Mouse (Mus musculus): Measurements from ENCODE around the gene Patl1. TPM values are rescaled to one million over a fixed set of nuclear protein-coding genes. Genes with fewer than 3 reads are reported as not detected.
"Not testable (repeated sequence)": the region's sequence is repeated elsewhere in the genome, so short reads cannot be mapped to it uniquely, and the experiment has no call there.

Gene Patl1
- total RNA-seq (2014; rRNA removed) (2.8 and 4.4 TPM in 2 replicates), polyA plus RNA-seq (2012; rRNA removed) (7.9 and 8.1 TPM in 2 replicates)

DNA sequence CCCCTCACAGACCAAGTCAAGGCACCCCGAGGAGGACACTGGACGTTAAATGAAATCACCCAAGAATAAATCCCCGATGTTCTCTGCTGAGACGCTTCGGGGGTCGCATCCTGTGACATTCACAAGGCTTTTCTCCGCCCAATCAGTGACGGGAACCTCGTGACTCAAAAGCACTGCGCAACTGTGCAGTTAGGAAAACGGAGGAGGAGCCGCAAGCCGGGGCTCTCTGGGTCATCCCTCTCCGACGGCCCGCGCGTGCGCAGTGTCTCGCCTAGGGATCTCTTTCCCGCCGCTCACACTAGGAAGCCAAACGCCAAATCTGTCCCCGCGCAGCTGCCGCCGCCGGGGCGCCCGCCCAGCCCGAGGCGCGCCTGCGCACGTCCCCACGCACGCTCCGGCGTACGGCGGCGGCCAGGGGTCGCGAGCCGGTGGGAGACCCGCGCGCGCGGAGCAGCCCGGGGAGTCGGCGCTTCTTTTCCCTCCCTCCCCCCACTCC, at the start of gene Patl1:
Patl1 (plus strand) TSS at position 363 of the 496 bp plus-strand sequence.
- Histone ChIP-seq H3K36me3 (ENCODE audit: control insufficient read depth, insufficient read depth, low read length) (peaks cover 6% of the 10 kb centered on the region; the same call in 1 of the 2 replicates), H3K27me3 (ENCODE audit: control insufficient read depth, insufficient read depth, low read length) (no peaks in the 10 kb centered on the region), H3K4me1 (ENCODE audit: control insufficient read depth, insufficient read depth, low read length) (peaks cover 3% of the 10 kb centered on the region), H3K4me3 (ENCODE audit: insufficient read depth, low read depth, low read length) (peak within 1 kb of the TSS; percentile 97), H3K9ac (ENCODE audit: low read depth, low read length) (peak within 1 kb of the TSS; percentile 94), H3K79me2 (ENCODE audit: control insufficient read depth, insufficient read depth, low read length) (peaks cover 7% of the 10 kb centered on the region; the same call in 1 of the 2 replicates), H3K27ac (replicated peaks; ENCODE audit: insufficient read depth, low read depth, low read length) (peak within 1 kb of the TSS; percentile 88)
- under 1% methylated on average over 53 of the region's 53 CpGs for WGBS
- DNase-seq (ENCODE audit: extremely low read depth, low read depth, low spot score) = peak; percentile 90
- TF ChIP-seq POLR2A (IDR thresholded peaks at IDR 0.05; ENCODE audit: extremely low read depth, insufficient read depth, low read length) (peak; percentile 16; the same call in 1 of the 2 replicates), CTCF (IDR thresholded peaks at IDR 0.05; ENCODE audit: low read depth, low read length) (no peak)

DNA sequence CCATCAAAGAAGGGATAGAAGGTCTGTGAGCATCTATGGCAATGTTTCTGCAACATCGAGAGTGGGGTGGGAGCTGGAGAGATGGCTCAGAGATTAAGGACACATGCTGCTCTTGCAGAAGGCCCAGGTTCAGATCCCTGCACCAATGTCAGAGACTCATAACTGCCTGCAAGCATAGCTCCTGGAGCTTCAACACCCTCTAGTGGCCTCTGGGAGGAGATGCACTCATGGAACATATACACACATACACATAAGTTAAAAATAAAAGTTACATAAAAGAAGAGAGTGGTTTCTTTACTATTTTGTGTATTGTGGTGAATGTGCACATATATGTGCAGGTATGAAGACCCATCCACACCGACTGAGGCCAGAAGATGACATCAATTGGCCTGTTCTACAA, 44.4 kb upstream of the Patl1 start:
- no peak overlapping the region for H3K9ac ChIP-seq (ENCODE audit: low read depth, low read length)
- 82% methylated on average over 2 of the region's 2 CpGs for WGBS

DNA sequence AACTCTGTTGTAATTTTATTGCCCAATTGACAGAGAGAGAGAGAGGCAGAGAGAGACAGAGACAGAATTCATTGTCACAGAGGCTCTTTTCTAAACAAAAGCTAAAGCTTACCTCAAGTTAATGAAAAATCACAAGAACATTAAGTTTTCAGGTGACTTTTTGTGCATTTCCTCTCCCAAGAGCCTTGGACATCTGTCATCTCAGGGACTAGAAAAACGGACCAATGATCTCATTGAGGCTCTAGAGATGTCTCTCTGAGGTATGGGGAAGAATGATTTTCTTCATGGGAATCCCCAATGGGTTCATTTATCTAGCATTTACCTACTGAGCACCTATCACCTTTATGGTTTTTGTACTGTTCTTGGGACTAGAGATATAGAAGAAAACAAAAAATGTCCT, 37.2 kb upstream of the Patl1 start, which contains the start of gene Olfr1419:
Olfr1419 (minus strand) TSS at position 101 of the 400 bp plus-strand sequence.
- Histone ChIP-seq H3K27me3 (ENCODE audit: control insufficient read depth, insufficient read depth, low read length) (no peaks in the 10 kb centered on the region), H3K9ac (ENCODE audit: low read depth, low read length) (no peak within 1 kb of the TSS), H3K36me3 (ENCODE audit: control insufficient read depth, insufficient read depth, low read length) (no peaks in the 10 kb centered on the region), H3K4me1 (ENCODE audit: control insufficient read depth, insufficient read depth, low read length) (no peaks in the 10 kb centered on the region), H3K27ac (replicated peaks; ENCODE audit: insufficient read depth, low read depth, low read length) (no peak within 1 kb of the TSS), H3K79me2 (ENCODE audit: control insufficient read depth, insufficient read depth, low read length) (no peaks in the 10 kb centered on the region), H3K4me3 (ENCODE audit: insufficient read depth, low read depth, low read length) (no peak within 1 kb of the TSS)
- WGBS = 37% methylated on average over 1 of the region's 1 CpGs
- DNase-seq (ENCODE audit: extremely low read depth, low read depth, low spot score) = no peak
- TF ChIP-seq CTCF (IDR thresholded peaks at IDR 0.05; ENCODE audit: low read depth, low read length) = no peak
- TF ChIP-seq POLR2A (IDR thresholded peaks at IDR 0.05; ENCODE audit: extremely low read depth, insufficient read depth, low read length) = no peak

More for the DNA sequence above, 44.4 kb upstream of the Patl1 start:
- TF ChIP-seq CTCF (IDR thresholded peaks at IDR 0.05; ENCODE audit: low read depth, low read length) (no peak), POLR2A (IDR thresholded peaks at IDR 0.05; ENCODE audit: extremely low read depth, insufficient read depth, low read length) (no peak)
- no peak for DNase-seq (ENCODE audit: extremely low read depth, low read depth, low spot score)
- Histone ChIP-seq H3K36me3 (ENCODE audit: control insufficient read depth, insufficient read depth, low read length) (no peaks in the 10 kb centered on the region), H3K4me1 (ENCODE audit: control insufficient read depth, insufficient read depth, low read length) (no peaks in the 10 kb centered on the region), H3K79me2 (ENCODE audit: control insufficient read depth, insufficient read depth, low read length) (no peaks in the 10 kb centered on the region), H3K27ac (replicated peaks; ENCODE audit: insufficient read depth, low read depth, low read length) (no peak overlapping the region), H3K27me3 (ENCODE audit: control insufficient read depth, insufficient read depth, low read length) (no peaks in the 10 kb centered on the region), H3K4me3 (ENCODE audit: insufficient read depth, low read depth, low read length) (no peak overlapping the region)

DNA sequence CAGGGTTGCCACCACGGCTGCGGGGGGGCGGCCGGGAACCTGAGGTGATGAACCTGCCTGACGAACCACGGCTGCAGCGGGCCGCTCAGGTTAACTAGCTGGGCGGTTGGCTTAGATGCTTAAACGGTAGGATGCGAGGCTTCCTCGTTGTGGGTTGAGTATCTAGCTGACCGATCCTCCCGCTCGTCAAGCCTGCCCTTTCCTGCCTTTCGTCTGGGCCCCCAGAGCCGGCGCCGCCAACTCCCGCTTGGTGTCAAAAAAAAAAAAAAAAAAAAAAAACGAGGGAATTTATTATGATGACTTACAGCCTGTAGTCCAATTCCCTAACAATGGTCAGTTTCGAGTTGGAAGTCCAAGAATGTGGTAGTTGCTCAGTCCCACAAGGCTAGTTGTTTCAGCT, 33.8 kb upstream of the Patl1 start:
- not testable (repeated sequence) for H3K4me1 ChIP-seq (ENCODE audit: control insufficient read depth, insufficient read depth, low read length); H3K27ac ChIP-seq (replicated peaks; ENCODE audit: insufficient read depth, low read depth, low read length); DNase-seq (ENCODE audit: extremely low read depth, low read depth, low spot score); H3K36me3 ChIP-seq (ENCODE audit: control insufficient read depth, insufficient read depth, low read length); H3K4me3 ChIP-seq (ENCODE audit: insufficient read depth, low read depth, low read length); H3K79me2 ChIP-seq (ENCODE audit: control insufficient read depth, insufficient read depth, low read length); H3K9ac ChIP-seq (ENCODE audit: low read depth, low read length); H3K27me3 ChIP-seq (ENCODE audit: control insufficient read depth, insufficient read depth, low read length)
- 54% methylated on average over 22 of the region's 22 CpGs for WGBS

DNA sequence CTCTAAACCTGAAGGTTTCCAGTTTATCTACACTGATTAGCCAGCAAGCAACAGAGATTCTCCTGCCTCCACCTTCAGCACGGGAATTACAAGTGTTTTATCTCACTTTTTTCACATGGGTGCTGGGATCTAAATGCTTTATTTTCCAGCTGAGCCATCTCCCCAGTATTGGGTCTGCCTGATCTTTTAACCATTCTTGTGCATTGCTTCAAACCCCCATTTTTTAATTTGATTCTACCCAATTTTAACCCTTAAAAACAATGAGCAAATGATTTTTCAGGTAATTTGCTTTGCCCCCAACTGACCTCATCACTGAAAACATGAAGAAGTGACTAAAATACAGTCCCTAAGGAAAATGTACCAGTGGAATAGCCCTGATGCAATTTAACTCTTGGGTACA, 25.9 kb upstream of the Patl1 start, which contains the start of gene Olfr1420:
Olfr1420 (plus strand) TSS at position 301 of the 400 bp plus-strand sequence.
- DNase-seq (ENCODE audit: extremely low read depth, low read depth, low spot score) = no peak
- WGBS = 50% methylated on average over 1 of the region's 1 CpGs
- no peaks in the 10 kb centered on the region for H3K4me1 ChIP-seq (ENCODE audit: control insufficient read depth, insufficient read depth, low read length)
- no peaks in the 10 kb centered on the region for H3K79me2 ChIP-seq (ENCODE audit: control insufficient read depth, insufficient read depth, low read length)
- no peak within 1 kb of the TSS for H3K27ac ChIP-seq (replicated peaks; ENCODE audit: insufficient read depth, low read depth, low read length)
- no peaks in the 10 kb centered on the region for H3K27me3 ChIP-seq (ENCODE audit: control insufficient read depth, insufficient read depth, low read length)
- TF ChIP-seq POLR2A (IDR thresholded peaks at IDR 0.05; ENCODE audit: extremely low read depth, insufficient read depth, low read length) = no peak
- no peak for TF ChIP-seq CTCF (IDR thresholded peaks at IDR 0.05; ENCODE audit: low read depth, low read length)
- no peak within 1 kb of the TSS for H3K4me3 ChIP-seq (ENCODE audit: insufficient read depth, low read depth, low read length)
- no peak within 1 kb of the TSS for H3K9ac ChIP-seq (ENCODE audit: low read depth, low read length)
- no peaks in the 10 kb centered on the region for H3K36me3 ChIP-seq (ENCODE audit: control insufficient read depth, insufficient read depth, low read length)

DNA sequence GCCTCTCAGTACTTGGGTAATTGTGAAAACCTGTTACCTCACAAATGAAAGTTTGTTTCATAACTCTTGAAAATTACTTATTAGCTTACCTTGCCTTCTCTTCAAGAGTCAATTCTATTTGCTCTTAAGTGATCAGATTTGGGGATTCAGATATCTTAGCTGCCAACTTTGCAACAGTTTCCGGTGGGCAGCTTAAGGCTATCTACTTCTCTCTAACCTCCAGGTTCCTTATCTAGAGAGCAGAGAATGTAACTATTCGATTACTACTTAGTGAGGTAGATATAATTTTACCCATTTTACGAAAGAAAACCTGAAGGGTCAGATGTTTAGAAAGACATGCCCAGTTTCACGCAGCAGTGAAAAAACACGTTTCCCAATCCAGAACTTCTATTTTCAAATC, 1.2 kb upstream of the Patl1 start:
- Histone ChIP-seq H3K79me2 (ENCODE audit: control insufficient read depth, insufficient read depth, low read length) (peaks cover 7% of the 10 kb centered on the region; the same call in 1 of the 2 replicates), H3K27ac (replicated peaks; ENCODE audit: insufficient read depth, low read depth, low read length) (peak overlapping the region; percentile 85), H3K36me3 (ENCODE audit: control insufficient read depth, insufficient read depth, low read length) (0 out of 2 replicates have a peak, but pooled peaks cover 4% of the 10 kb centered on the region), H3K4me1 (ENCODE audit: control insufficient read depth, insufficient read depth, low read length) (peaks cover 3% of the 10 kb centered on the region), H3K27me3 (ENCODE audit: control insufficient read depth, insufficient read depth, low read length) (no peaks in the 10 kb centered on the region), H3K4me3 (ENCODE audit: insufficient read depth, low read depth, low read length) (peak overlapping the region; percentile 79; the same call in 1 of the 2 replicates), H3K9ac (ENCODE audit: low read depth, low read length) (no peak overlapping the region)
- WGBS = 52% methylated on average over 5 of the region's 5 CpGs
- DNase-seq (ENCODE audit: extremely low read depth, low read depth, low spot score) = peak; percentile 39
- TF ChIP-seq POLR2A (IDR thresholded peaks at IDR 0.05; ENCODE audit: extremely low read depth, insufficient read depth, low read length) (no peak), CTCF (IDR thresholded peaks at IDR 0.05; ENCODE audit: low read depth, low read length) (no peak)
